Mouse (Mus musculus): ENCODE measurements around the gene Epb41l4b. TPM values are rescaled to one million over a fixed set of nuclear protein-coding genes. Genes with fewer than 3 reads are reported as not detected.

The Epb41l4b gene
- polyA plus RNA-seq, 1 experiment: 5.0 TPM

DNA sequence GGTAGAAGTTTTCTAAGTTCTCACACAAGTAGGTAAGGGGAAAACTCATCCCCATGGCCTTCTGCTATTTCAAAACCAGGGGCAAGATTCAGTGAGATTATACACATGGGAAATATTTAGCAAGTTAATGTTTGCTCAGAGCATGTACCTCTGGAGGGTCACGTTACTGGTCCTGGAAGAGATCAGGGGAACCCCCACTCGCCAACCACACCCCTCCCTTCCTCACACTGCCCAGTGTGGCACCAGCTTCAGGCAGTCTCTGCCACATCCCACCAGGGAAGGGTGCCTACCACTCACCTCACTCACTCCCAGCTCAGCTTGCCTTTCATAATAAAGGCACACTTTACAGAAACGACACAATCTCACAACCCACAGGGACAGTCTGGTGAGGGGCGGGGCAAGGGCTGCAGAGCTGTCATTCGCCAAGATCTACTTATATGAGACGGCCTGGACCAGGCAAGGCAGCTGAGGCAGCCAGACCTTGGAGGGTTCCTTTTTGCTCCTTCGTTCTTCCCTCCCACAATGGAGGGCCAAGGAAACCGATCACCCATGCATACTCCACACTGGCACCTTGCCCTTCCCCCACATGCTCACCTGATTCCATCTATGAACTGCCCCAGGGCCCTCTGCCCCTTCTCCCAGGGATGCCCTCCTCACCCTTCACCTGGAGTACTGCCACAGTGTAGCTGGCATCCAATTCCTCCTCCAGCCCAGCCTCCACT, 5.7 kb downstream of the Epb41l4b start:
- no peak for TF ChIP-seq POLR2A (IDR thresholded peaks at IDR 0.05; ENCODE audit: low read depth, low read length)
- TF ChIP-seq CTCF (IDR thresholded peaks at IDR 0.05; ENCODE audit: borderline replicate concordance, insufficient read depth, low read length): no peak
- Histone ChIP-seq H3K27ac (ENCODE audit: insufficient read depth, low read length) (no peak overlapping the region), H3K4me3 (ENCODE audit: insufficient read depth, low read length) (no peak overlapping the region), H3K4me1 (ENCODE audit: control insufficient read depth, insufficient read depth, low read length) (no peaks in the 10 kb centered on the region; the same call in 1 of the 2 replicates)

DNA sequence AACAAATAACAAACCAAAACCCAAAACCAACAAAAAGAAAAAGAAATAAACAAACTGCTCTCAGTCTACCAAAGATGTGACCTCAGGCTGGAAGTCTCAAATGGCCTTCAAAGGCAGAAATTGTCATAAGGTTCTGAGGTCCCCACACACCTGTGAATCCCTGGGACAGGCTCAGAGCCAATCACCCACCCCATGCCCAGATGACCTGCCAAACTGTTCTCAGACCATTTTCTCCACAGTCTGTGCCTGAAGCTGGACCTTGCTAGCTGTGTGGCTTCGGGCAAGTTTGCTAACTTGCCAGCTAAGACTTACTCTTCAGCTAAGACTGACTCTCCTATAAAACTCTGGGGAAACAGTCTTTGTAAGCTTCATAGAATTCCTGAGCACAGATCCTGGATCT, 7.8 kb downstream of the Epb41l4b start:
- no peak for TF ChIP-seq CTCF (IDR thresholded peaks at IDR 0.05; ENCODE audit: borderline replicate concordance, insufficient read depth, low read length)
- TF ChIP-seq POLR2A (IDR thresholded peaks at IDR 0.05; ENCODE audit: low read depth, low read length): no peak
- H3K4me3 ChIP-seq (ENCODE audit: insufficient read depth, low read length): no peak overlapping the region
- H3K4me1 ChIP-seq (ENCODE audit: control insufficient read depth, insufficient read depth, low read length): no peaks in the 10 kb centered on the region
- no peak overlapping the region for H3K27ac ChIP-seq (ENCODE audit: insufficient read depth, low read length)

DNA sequence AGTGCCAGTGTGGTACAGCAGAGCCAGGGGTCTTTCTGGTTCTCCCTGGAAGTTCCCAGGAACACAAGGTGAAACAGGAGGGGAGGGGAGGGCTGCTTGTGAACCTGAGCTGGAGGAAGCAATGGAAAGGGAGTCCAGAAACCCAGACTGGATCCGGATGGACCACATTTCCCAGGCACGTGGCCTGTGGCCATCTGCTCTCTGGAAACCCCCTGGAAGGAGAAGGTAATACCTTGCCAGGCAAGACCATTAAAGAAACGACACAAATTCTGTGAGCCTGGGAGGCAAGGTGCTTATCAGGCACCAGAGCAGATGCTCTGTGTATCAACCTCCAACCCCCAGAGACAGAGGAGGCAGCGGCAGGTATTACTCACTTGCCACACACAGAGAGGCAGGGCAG, 8.7 kb downstream of the Epb41l4b start:
- Histone ChIP-seq H3K4me1 (ENCODE audit: control insufficient read depth, insufficient read depth, low read length) (no peaks in the 10 kb centered on the region), H3K4me3 (ENCODE audit: insufficient read depth, low read length) (no peak overlapping the region), H3K27ac (ENCODE audit: insufficient read depth, low read length) (no peak overlapping the region)
- no peak for TF ChIP-seq CTCF (IDR thresholded peaks at IDR 0.05; ENCODE audit: borderline replicate concordance, insufficient read depth, low read length)
- TF ChIP-seq POLR2A (IDR thresholded peaks at IDR 0.05; ENCODE audit: low read depth, low read length): no peak

DNA sequence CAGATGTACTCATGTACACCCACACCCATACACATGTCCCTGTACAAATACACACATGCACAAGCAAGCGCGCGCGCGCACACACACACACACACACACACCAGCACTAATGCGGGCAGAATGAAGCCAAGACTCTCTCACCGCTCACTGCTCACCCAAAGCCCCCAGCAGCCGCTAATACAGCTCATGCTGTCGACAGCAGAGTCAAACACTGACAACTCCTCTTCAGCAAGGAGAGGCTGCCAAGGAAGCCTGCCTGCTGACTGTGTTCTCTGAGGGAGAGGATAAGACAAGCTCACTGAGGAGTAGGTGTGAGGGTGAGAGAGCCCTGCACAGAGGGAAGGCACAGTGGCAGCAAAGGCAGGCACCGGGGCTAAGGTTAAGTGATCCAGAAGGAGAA, 11.4 kb downstream of the Epb41l4b start:
- no peak for TF ChIP-seq POLR2A (IDR thresholded peaks at IDR 0.05; ENCODE audit: low read depth, low read length)
- TF ChIP-seq CTCF (IDR thresholded peaks at IDR 0.05; ENCODE audit: borderline replicate concordance, insufficient read depth, low read length): no peak

DNA sequence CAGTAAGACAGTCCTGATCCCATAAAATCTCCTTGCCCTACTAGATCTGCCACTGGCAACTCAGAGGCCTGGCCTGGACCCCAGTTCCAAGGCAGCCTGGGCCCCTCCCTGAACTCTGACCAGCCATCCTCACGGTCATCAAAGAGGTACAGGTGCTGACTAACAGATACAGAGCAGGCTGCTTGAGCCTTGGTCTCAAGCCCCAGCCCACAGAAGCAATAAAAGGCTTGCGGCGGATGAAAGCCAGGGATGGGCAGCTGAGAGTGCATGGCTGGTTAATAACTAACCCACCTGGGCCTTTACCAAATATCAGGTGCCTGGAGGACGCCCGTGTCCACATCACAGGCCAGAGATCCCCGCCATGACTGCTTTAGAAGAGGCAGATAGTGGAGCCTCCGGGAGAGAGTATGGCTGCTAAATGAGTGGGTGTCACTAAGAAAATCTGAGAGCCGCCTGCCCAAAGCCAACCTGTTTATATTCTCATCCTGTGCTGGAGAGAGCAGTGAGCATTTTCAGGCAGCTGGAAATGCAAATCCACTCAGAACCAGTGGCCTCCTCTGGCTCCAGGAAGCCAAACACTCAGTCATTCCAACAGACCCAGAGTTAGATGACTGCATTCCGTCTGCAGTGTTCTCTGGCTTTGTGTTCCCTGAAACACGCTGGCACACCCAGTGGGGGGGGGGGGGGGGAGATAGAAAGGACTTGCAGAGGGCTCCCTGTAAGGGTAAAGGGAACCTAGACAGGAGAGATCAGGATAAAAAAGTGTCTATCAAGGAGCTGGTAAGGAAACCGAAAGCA, 13.3 kb downstream of the Epb41l4b start:
- H3K4me1 ChIP-seq (ENCODE audit: control insufficient read depth, insufficient read depth, low read length): no peaks in the 10 kb centered on the region
- H3K4me3 ChIP-seq (ENCODE audit: insufficient read depth, low read length): no peak overlapping the region
- TF ChIP-seq CTCF (IDR thresholded peaks at IDR 0.05; ENCODE audit: borderline replicate concordance, insufficient read depth, low read length) (no peak), POLR2A (IDR thresholded peaks at IDR 0.05; ENCODE audit: low read depth, low read length) (no peak)
- H3K27ac ChIP-seq (ENCODE audit: insufficient read depth, low read length): no peak overlapping the region

More for the DNA sequence above, 11.4 kb downstream of the Epb41l4b start:
- Histone ChIP-seq H3K27ac (ENCODE audit: insufficient read depth, low read length) (no peak overlapping the region), H3K4me1 (ENCODE audit: control insufficient read depth, insufficient read depth, low read length) (no peaks in the 10 kb centered on the region), H3K4me3 (ENCODE audit: insufficient read depth, low read length) (no peak overlapping the region)

DNA sequence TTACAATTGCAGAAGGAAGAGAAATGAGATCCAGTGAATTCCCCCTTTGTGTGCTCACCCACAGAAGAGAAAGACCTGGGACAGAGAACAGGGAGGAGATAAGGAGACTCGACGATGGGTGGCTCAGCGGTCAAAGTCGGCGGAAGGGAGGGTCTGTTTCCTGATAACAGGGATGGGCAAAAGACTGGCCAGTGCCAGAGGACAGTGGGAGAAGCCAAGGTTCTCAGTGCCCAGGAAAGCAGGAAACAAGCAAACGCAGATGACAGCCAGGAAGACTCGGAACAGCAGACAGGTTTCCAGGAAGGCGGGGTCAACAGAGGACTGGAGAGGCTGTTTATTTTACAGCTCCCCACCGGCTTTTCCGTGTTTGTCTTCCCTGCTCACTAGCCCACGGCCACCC, 20.2 kb downstream of the Epb41l4b start:
- no peak overlapping the region for H3K4me3 ChIP-seq (ENCODE audit: insufficient read depth, low read length)
- H3K4me1 ChIP-seq (ENCODE audit: control insufficient read depth, insufficient read depth, low read length): no peaks in the 10 kb centered on the region
- no peak for TF ChIP-seq CTCF (IDR thresholded peaks at IDR 0.05; ENCODE audit: borderline replicate concordance, insufficient read depth, low read length)
- TF ChIP-seq POLR2A (IDR thresholded peaks at IDR 0.05; ENCODE audit: low read depth, low read length): no peak
- no peak overlapping the region for H3K27ac ChIP-seq (ENCODE audit: insufficient read depth, low read length)

DNA sequence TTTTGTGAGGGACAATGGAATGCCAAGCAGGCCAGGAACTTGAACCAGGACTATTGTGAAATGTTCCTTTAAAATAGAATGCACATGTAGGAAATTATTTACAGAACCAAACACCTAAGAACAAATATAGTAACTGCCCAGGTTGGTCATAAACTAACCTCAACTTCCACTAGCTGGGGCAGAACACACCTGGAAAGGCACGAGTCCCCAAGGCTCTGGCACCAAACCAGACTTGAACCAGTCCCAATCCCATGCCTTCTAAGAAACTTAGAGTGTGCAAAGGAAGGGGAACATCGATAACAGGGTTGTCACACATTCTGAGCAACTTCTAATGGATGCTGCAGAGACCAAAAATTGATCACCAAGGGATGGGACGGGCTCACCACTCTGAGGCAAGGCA, 21.1 kb downstream of the Epb41l4b start:
- H3K4me3 ChIP-seq (ENCODE audit: insufficient read depth, low read length): no peak overlapping the region
- TF ChIP-seq CTCF (IDR thresholded peaks at IDR 0.05; ENCODE audit: borderline replicate concordance, insufficient read depth, low read length) (no peak), POLR2A (IDR thresholded peaks at IDR 0.05; ENCODE audit: low read depth, low read length) (no peak)
- H3K4me1 ChIP-seq (ENCODE audit: control insufficient read depth, insufficient read depth, low read length): no peaks in the 10 kb centered on the region

DNA sequence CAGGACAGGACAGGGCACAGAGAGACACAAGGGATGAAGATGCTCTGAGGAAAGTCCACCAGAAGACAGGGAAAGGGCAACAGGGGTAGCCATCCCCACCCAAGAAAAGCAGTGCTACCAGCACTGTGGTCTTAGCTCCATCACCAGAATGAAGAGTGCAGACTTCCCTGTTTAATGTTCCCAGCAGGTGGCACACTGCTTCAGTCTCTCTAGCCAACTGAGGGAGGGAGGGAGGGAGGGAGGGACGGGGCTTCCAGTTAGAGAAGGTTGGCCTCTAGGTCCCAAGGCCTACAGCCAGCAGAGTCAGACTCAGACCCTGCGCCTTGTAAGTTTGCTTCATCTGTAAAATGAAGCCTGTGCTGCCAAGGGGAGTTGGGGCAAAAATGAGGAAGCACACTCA, 22.7 kb downstream of the Epb41l4b start:
- Histone ChIP-seq H3K4me3 (ENCODE audit: insufficient read depth, low read length) (no peak overlapping the region), H3K27ac (ENCODE audit: insufficient read depth, low read length) (no peak overlapping the region), H3K4me1 (ENCODE audit: control insufficient read depth, insufficient read depth, low read length) (no peaks in the 10 kb centered on the region)
- no peak for TF ChIP-seq POLR2A (IDR thresholded peaks at IDR 0.05; ENCODE audit: low read depth, low read length)
- no peak for TF ChIP-seq CTCF (IDR thresholded peaks at IDR 0.05; ENCODE audit: borderline replicate concordance, insufficient read depth, low read length)

More for the DNA sequence above, 21.1 kb downstream of the Epb41l4b start:
- no peak overlapping the region for H3K27ac ChIP-seq (ENCODE audit: insufficient read depth, low read length)

DNA sequence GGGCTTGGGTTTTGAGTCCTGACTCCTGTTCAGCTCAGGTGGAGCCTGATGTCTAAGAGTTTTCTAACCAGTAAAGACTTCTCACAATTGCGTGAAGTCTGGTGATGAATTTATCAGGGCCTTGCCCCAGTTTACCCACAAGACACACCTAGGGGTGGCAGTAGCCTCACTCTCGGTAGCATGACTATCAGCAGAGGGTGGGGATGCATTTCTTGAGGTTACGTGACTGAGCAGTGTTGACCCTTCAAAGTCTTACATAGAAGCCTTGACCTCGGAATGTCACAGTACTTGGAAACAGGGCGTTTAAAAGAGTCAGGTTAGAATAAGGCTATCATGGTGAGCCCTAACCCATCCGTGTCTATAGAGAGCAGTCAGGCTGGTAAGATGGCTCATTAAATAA, 23.3 kb downstream of the Epb41l4b start:
- H3K27ac ChIP-seq (ENCODE audit: insufficient read depth, low read length): no peak overlapping the region
- TF ChIP-seq POLR2A (IDR thresholded peaks at IDR 0.05; ENCODE audit: low read depth, low read length) (no peak), CTCF (IDR thresholded peaks at IDR 0.05; ENCODE audit: borderline replicate concordance, insufficient read depth, low read length) (no peak)
- no peaks in the 10 kb centered on the region for H3K4me1 ChIP-seq (ENCODE audit: control insufficient read depth, insufficient read depth, low read length)
- H3K4me3 ChIP-seq (ENCODE audit: insufficient read depth, low read length): no peak overlapping the region

DNA sequence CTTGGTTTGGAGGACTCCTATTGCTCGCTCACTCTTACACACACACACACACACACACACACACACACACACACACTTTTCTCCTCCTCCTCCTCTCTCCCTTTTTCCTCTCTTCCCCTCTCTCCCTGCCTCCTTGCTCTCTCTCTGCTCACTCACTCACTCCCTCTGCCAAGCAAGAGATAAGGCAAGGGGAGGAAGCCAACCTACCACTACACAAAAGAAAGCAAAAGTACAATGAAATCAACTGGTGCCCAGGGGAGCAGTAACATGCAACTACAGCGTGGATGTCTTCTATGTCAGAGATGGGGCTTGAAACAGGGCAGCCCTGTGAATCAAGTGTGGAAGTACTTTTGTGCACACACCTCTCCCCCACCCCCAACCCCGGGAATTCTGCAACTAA, 24.4 kb downstream of the Epb41l4b start:
- no peaks in the 10 kb centered on the region for H3K4me1 ChIP-seq (ENCODE audit: control insufficient read depth, insufficient read depth, low read length)
- TF ChIP-seq CTCF (IDR thresholded peaks at IDR 0.05; ENCODE audit: borderline replicate concordance, insufficient read depth, low read length) (no peak), POLR2A (IDR thresholded peaks at IDR 0.05; ENCODE audit: low read depth, low read length) (no peak)
- no peak overlapping the region for H3K27ac ChIP-seq (ENCODE audit: insufficient read depth, low read length)
- H3K4me3 ChIP-seq (ENCODE audit: insufficient read depth, low read length): no peak overlapping the region
